Mouse (Mus musculus) gastrocnemius, postnatal 14 days (tissue): ENCODE data around the gene B3galnt2. TPM values are rescaled to one million over a fixed set of nuclear protein-coding genes. Genes with fewer than 3 reads are reported as not detected.

Experiments
- DNase-seq: peaks from one replicate; pipeline ENCODE4 v3.0.0; 2021; ENCODE audit warnings: mixed read lengths
- intact Hi-C: fragments of 180-260 bp; cut with DNase I; formaldehyde crosslinking; loops from one replicate; pipeline ENCODE4 v1.15.1; 2025; ENCODE audit warnings: low total_unique reads
- total RNA-seq, 2 experiments: library from RNA; stranded (reverse); gene quantifications; 2 replicates each; pipeline ENCODE4 v1.2.3; 2021

B3galnt2 gene
- total RNA-seq, 2 experiments from 2014 or later, result 35.9 to 40.2 TPM

DNA sequence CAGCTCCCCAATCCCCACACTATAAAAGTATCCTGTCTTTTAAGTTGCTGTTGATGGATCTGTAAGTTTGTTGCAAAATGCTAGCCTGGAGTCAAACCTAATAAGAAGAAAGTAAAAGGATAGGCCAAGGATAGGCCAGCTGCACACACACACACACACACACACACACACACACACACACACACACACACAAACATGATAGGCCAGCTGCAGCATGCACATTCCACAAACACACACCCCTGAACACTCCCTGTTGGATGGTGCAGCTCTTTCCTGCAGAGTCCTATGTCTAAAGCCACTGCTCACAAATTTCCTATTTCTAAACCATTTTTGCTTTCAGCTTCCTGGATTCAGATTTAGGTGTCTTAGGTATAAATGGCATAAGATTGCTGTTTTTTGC lies 89.6 kb downstream of the B3galnt2 start:
- intact Hi-C loops, result no loop called here
- no peak for DNase-seq

DNA sequence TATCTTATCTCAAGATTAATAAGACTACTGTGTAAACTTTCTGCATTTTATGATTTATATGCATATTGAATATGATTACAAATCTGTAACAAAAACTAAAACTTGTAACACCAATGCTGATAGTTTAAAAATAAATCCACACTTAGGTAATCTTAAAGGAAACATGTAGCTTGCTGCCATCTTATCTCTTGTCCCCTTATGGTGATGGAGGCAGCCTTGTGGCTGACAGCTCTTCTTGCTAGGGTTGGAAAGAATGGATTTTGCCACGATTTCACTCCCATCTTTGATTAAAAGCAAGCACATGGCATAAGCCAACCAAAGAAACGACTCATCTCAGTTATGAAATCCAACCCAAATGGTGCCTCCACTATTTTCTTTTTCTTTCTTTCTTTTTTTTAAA lies 90.3 kb downstream of the B3galnt2 start:
- intact Hi-C loops, result no loop called here
- DNase-seq, result no peak

Other genes with a start within 250 kb of the B3galnt2 start
- gene Gng4, start 170.4 kb upstream of the B3galnt2 start, total RNA-seq, result under 1 TPM; 0.31 to 0.47 TPM
- gene Tbce, start 85.2 kb downstream of the B3galnt2 start, total RNA-seq, result 10 to 100 TPM; 17.6 to 19.2 TPM
- 10 to 100 TPM; 10.9 to 13.4 TPM for gene Arid4b, start 108.8 kb downstream of the B3galnt2 start, total RNA-seq
- 10 to 100 TPM; 12.8 to 16.8 TPM for gene Ggps1, start 109.0 kb downstream of the B3galnt2 start, total RNA-seq